Mouse (Mus musculus) splenic B cell, adult 2 months (primary cell): ENCODE data around the gene Gm4303.
"Not testable (repeated sequence)": the region's sequence is repeated elsewhere in the genome, so short reads cannot be mapped to it uniquely, and the experiment has no call there.

ENCODE experiments used
- DNase-seq: peaks from one replicate; pipeline ENCODE4 v3.0.0-alpha.2; 2011; ENCODE audit warnings: low read depth, low spot score
- H3K27me3 ChIP-seq: 2 replicates; pipeline ENCODE4 v1.6.1; 2012; ENCODE audit warnings: mild to moderate bottlenecking, low read length, moderate library complexity, mixed read lengths; ENCODE audit not compliant: control insufficient read depth, poor library complexity, insufficient read depth, severe bottlenecking
- H3K36me3 ChIP-seq: 2 replicates; pipeline ENCODE4 v1.6.1; 2012; ENCODE audit warnings: mild to moderate bottlenecking, low read length, moderate library complexity, mixed read lengths; ENCODE audit not compliant: control insufficient read depth, poor library complexity, insufficient read depth, severe bottlenecking

Gm4303 gene

GRCm38 (mm10) chr10:100345672-100346071 is at the start of gene Gm4303:
Gene Gm4303 (plus strand): TSS chr10:100345972.
- H3K36me3 ChIP-seq, H3K27me3 ChIP-seq, DNase-seq: not testable (repeated sequence)

DNA sequence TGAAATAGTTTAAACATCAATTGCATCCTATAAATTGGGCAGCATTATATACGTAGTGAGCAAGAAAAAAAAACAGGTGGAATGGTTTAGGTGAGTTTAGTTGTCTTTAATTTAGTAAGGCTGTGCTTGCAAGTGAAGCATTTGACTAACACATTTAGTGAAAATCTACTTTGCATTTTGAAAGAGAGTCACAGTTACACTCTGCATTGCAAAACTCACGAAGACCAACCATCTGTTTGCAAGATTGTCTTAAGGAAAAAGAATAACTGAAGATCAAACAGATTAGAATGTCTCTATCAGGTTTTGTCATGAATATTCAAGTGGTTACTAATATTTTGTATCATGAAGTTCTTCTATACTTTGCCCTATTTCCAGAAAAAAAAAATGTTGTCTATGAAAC is 49.7 kb upstream of the Gm4303 start:
- H3K27me3 ChIP-seq, result no peaks in the 10 kb centered on the region
- no peak for DNase-seq
- no peaks in the 10 kb centered on the region for H3K36me3 ChIP-seq

DNA sequence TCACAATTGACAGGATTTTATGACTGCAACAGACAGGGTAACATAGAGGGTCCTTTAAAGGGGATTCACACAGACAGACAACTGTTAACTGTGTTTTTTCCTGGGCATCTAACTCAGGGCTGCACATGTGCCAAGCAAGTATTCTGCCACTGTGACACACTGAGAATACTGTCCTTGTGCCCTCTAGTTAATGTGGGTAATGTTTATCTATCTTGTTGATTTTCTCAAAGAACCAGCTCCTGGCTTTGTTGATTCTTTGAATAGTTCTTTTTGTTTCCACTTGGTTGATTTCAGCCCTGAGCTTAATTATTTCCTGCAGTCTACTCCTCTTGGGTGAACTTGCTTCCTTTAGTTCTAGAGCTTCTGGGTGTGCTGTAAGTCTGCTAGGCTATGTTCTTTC is 45.7 kb upstream of the Gm4303 start:
- not testable (repeated sequence) for DNase-seq, H3K36me3 ChIP-seq, H3K27me3 ChIP-seq

GRCm38 (mm10) chr10:100335376-100335775 is 10.4 kb upstream of the Gm4303 start, which contains the start of gene Gm4301:
Gene Gm4301 (plus strand): TSS chr10:100335676.
- H3K27me3 ChIP-seq, H3K36me3 ChIP-seq, DNase-seq: not testable (repeated sequence)

DNA sequence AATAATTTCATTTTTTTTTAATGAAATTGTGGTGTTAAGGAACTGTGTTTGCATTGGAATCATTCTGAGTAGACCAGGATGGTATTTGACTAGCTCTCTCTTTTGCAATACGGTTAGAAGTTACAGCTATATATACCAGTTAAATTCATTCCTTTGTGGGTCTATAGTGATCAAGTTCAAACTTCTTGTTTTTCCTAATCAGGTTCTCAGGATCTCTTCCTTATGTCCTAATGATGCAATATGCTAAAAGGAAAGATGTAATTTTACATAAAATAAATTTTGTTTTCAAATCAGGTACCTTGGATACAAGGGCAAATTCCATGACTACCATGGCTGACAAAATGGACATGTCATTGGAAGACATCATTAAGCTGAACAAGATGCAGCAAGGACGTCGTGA is 5.2 kb upstream of the Gm4303 start, which contains the start of gene Gm4302:
Gene Gm4302 (plus strand): TSS at position 301 of the 400 bp plus-strand sequence.
- DNase-seq, H3K27me3 ChIP-seq, H3K36me3 ChIP-seq: not testable (repeated sequence)

- not testable (repeated sequence) for DNase-seq, H3K27me3 ChIP-seq, H3K36me3 ChIP-seq
These were observed 5.0 kb downstream of the Gm4303 start, which contains the start of gene Gm4305 for GRCm38 (mm10) chr10:100350793-100351192. Gene Gm4305 (plus strand): TSS chr10:100351093.

GRCm38 (mm10) chr10:100356841-100357240 is 11.1 kb downstream of the Gm4303 start:
- DNase-seq, H3K36me3 ChIP-seq, H3K27me3 ChIP-seq: not testable (repeated sequence)

- DNase-seq, H3K36me3 ChIP-seq, H3K27me3 ChIP-seq: not testable (repeated sequence)
These were observed 15.3 kb downstream of the Gm4303 start, which contains the start of gene Gm4307 for GRCm38 (mm10) chr10:100361038-100361437. Gene Gm4307 (plus strand): TSS chr10:100361338.

DNA sequence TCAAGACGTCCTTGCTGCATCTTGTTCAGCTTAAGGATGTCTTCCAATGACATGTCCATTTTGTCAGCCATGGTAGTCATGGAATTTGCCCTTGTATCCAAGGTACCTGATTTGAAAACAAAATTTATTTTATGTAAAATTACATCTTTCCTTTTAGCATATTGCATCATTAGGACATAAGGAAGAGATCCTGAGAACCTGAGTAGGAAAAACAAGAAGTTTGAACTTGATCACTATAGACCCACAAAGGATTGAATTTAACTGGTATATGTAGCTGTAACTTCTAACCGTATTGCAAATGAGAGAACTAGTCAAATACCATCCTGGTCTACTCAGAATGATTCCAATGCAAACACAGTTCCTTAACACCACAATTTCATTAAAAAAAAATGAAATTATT is 36.7 kb downstream of the Gm4303 start, which contains the start of gene Gm4312:
Gene Gm4312 (minus strand): TSS at position 101 of the 400 bp plus-strand sequence.
- H3K36me3 ChIP-seq, H3K27me3 ChIP-seq, DNase-seq: not testable (repeated sequence)
